Mouse (Mus musculus) stomach, embryonic 16.5 days (tissue): ENCODE measurements around the gene Gsk3a. TPM values are rescaled to one million over a fixed set of nuclear protein-coding genes. Genes with fewer than 3 reads are reported as not detected.

Experiments
- microRNA-seq: library from miRNA; unstranded; fragments of <30 nt; microRNA quantifications from one replicate; pipeline ENCODE4, GENCODE M21; 2016
- polyA plus RNA-seq: library from polyadenylated mRNA; unstranded; fragments of >200 nt; fragmentation: Nextera tagmentation; extraction: Ambion mirVana; gene quantifications from 2 replicates; pipeline ENCODE4 v1.2.1, GENCODE M21; 2015

Gene Gsk3a
- polyA plus RNA-seq, 1 experiment from 2014 or later, result 5.7 TPM

Small RNAs within 50 kb of the gene (microRNA-seq; reads per million reads assigned to microRNA genes)
- not detected for gene Mir7048

Other genes with a start within 250 kb of the Gsk3a start
- gene Atp1a3, start 231.9 kb downstream of the Gsk3a start, polyA plus RNA-seq, result 3.5 and 3.9 TPM in 2 replicates
- gene Grik5, start 165.5 kb downstream of the Gsk3a start, polyA plus RNA-seq, result 3.6 and 4.0 TPM in 2 replicates
- 23.1 and 25.2 TPM in 2 replicates for gene Zfp574, start 165.3 kb downstream of the Gsk3a start, polyA plus RNA-seq
- gene Pou2f2, start 58.1 kb downstream of the Gsk3a start, polyA plus RNA-seq, result 1.4 TPM in 2 replicates
- 9.1 and 9.7 TPM in 2 replicates for gene Dedd2, start 17.2 kb downstream of the Gsk3a start, polyA plus RNA-seq
- gene Zfp526, start 16.4 kb downstream of the Gsk3a start, polyA plus RNA-seq, result 2.5 and 2.9 TPM in 2 replicates
- gene Erf, start 12.9 kb upstream of the Gsk3a start, polyA plus RNA-seq, result 6.9 and 11.0 TPM in 2 replicates
- gene Cic, start 29.9 kb upstream of the Gsk3a start, polyA plus RNA-seq, result 26.7 and 27.4 TPM in 2 replicates
- 186 and 209 TPM in 2 replicates for gene Pafah1b3, start 60.1 kb upstream of the Gsk3a start, polyA plus RNA-seq
- 0.49 and 0.57 TPM in 2 replicates for gene Prr19, start 63.6 kb upstream of the Gsk3a start, polyA plus RNA-seq
- 0.57 and 0.66 TPM in 2 replicates for gene Tmem145, start 68.3 kb upstream of the Gsk3a start, polyA plus RNA-seq
- 9.5 and 10.7 TPM in 2 replicates for gene Megf8, start 79.3 kb upstream of the Gsk3a start, polyA plus RNA-seq
- gene Cnfn, start 131.9 kb upstream of the Gsk3a start, polyA plus RNA-seq, result 1,223 and 2,187 TPM in 2 replicates
- gene Lipe, start 160.9 kb upstream of the Gsk3a start, polyA plus RNA-seq, result 10.6 and 10.9 TPM in 2 replicates
- 0.61 and 0.64 TPM in 2 replicates for gene Cxcl17, start 175.0 kb upstream of the Gsk3a start, polyA plus RNA-seq
- gene Ceacam1, start 239.8 kb upstream of the Gsk3a start, polyA plus RNA-seq, result 98.3 and 139 TPM in 2 replicates